Mouse (Mus musculus): ENCODE results near the gene Atp8b3. TPM values are rescaled to one million over a fixed set of nuclear protein-coding genes. Genes with fewer than 3 reads are reported as not detected.

Gene Atp8b3
- total and polyA plus RNA-seq, 2 experiments from 2014 or later: not detected

DNA sequence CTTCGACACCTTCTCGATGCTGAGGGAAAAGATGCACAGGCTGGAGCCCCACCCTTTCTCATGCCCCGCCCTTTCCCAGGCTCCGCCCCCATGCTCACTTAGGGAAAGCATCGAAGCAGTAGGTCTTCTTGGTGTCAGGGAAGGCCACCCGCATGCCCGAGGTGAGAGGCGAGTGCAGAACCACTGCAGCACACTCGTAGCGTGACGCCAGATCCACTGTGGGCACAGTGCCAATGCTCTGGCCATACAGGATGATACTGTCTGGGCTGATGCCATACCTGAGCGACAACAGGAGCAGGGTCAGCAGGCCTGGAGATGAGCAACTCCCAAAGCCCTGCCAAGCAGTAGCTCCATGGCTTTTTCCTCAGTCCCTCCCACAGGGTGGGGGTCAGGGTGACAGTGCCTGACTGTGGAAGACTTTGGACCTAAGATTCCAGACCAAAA lies 45.1 kb upstream of the Atp8b3 start:
- Histone ChIP-seq H3K4me1 (ENCODE audit: control insufficient read depth, insufficient read depth) (peaks cover 18% of the 10 kb centered on the region), H3K4me2 (ENCODE audit: low read depth, low read length) (no peak overlapping the region), H3K9me3 (replicated peaks; ENCODE audit: control insufficient read depth, low read length) (no peaks in the 10 kb centered on the region), H3K36me3 (replicated peaks; ENCODE audit: control insufficient read depth, insufficient read depth, low read length) (peaks cover 5% of the 10 kb centered on the region), H3K27ac (ENCODE audit: low read depth) (0 out of 2 replicates have a peak overlapping the region, but pooled peaks have one; percentile 30), H3K9ac (replicated peaks; ENCODE audit: low read depth, low read length) (0 out of 2 replicates have a peak overlapping the region, but pooled peaks have one; percentile 10), H3K27me3 (ENCODE audit: control insufficient read depth, insufficient read depth, low read length) (no peaks in the 10 kb centered on the region), H3K4me3 (ENCODE audit: low read depth, low read length) (no peak overlapping the region)
- DNase-seq (ENCODE audit: low spot score) (no peak), ATAC-seq (ENCODE audit: insufficient read depth, low read depth) (no peak)
- WGBS: 41% methylated on average over 12 of the region's 12 CpGs
- TF ChIP-seq CTCF (IDR thresholded peaks at IDR 0.05; ENCODE audit: low read depth): no peak
- no peak for TF ChIP-seq EP300 (IDR thresholded peaks at IDR 0.05; ENCODE audit: low read depth)

DNA sequence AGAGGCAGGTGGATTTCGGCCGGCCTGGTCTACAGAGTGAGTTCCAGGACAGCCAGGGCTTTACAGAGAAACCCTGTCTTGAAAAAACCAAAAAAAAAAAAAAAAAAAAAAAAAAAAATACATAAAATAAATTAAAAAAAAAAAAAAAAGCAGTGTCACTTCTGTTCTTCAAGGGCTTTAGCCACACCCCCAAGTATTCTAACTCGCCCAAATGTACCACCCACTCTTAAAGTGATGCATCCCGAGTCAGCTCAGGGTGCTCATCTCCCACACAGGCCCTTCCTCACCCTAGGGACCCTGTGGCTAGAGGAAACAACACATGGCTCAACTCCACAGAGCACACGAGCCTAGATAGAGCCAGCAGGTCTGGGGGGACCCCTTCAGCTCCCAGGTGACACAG lies 44.1 kb upstream of the Atp8b3 start:
- 83% methylated on average over 5 of the region's 5 CpGs for WGBS
- no peaks in the 10 kb centered on the region for H3K27me3 ChIP-seq (ENCODE audit: control insufficient read depth, insufficient read depth, low read length)
- no peak overlapping the region for H3K4me2 ChIP-seq (ENCODE audit: low read depth, low read length)
- no peak overlapping the region for H3K27ac ChIP-seq (ENCODE audit: low read depth)
- no peak for DNase-seq (ENCODE audit: low spot score)
- H3K9ac ChIP-seq (replicated peaks; ENCODE audit: low read depth, low read length): no peak overlapping the region
- ATAC-seq (ENCODE audit: insufficient read depth, low read depth): no peak
- H3K4me1 ChIP-seq (ENCODE audit: control insufficient read depth, insufficient read depth): 0 out of 2 replicates have a peak, but pooled peaks cover 8% of the 10 kb centered on the region
- H3K4me3 ChIP-seq (ENCODE audit: low read depth, low read length): no peak overlapping the region
- no peaks in the 10 kb centered on the region for H3K9me3 ChIP-seq (replicated peaks; ENCODE audit: control insufficient read depth, low read length)
- H3K36me3 ChIP-seq (replicated peaks; ENCODE audit: control insufficient read depth, insufficient read depth, low read length): peaks cover 5% of the 10 kb centered on the region
- TF ChIP-seq CTCF (IDR thresholded peaks at IDR 0.05; ENCODE audit: low read depth) (no peak), EP300 (IDR thresholded peaks at IDR 0.05; ENCODE audit: low read depth) (no peak)

DNA sequence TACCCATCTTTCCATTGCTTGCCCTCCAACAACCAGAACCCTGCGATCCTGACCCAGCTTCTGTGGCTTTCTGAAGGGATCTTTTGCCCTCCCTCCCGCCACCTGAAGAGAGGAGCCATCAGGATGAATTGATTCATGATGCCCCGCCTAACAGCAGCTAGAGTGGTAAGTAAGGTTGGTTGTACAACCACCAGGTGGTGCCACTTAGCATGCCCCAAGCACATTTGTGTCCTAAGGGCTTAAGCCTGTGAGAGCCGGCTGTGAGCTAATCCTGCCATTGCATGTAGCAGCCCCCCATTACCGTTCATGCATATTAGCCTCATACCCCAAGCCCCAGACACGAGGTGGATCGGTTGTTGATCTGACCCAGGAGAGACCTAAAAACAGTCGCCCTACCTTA lies 40.0 kb upstream of the Atp8b3 start:
- Histone ChIP-seq H3K27ac (ENCODE audit: low read depth) (peak overlapping the region; percentile 83), H3K4me2 (ENCODE audit: low read depth, low read length) (peak overlapping the region; percentile 76), H3K36me3 (replicated peaks; ENCODE audit: control insufficient read depth, insufficient read depth, low read length) (no peaks in the 10 kb centered on the region; the same call in none of the 2 replicates), H3K9me3 (replicated peaks; ENCODE audit: control insufficient read depth, low read length) (no peaks in the 10 kb centered on the region), H3K4me3 (ENCODE audit: low read depth, low read length) (peak overlapping the region; percentile 83), H3K9ac (replicated peaks; ENCODE audit: low read depth, low read length) (no peak overlapping the region), H3K4me1 (ENCODE audit: control insufficient read depth, insufficient read depth) (peaks cover 10% of the 10 kb centered on the region; the same call in 1 of the 2 replicates), H3K27me3 (ENCODE audit: control insufficient read depth, insufficient read depth, low read length) (no peaks in the 10 kb centered on the region)
- 10% methylated on average over 8 of the region's 8 CpGs for WGBS
- DNase-seq (ENCODE audit: low spot score) (peak; percentile 61), ATAC-seq (ENCODE audit: insufficient read depth, low read depth) (0 out of 2 replicates have a peak, but pooled peaks have one; percentile 9)
- TF ChIP-seq CTCF (IDR thresholded peaks at IDR 0.05; ENCODE audit: low read depth) (peak; percentile 72), EP300 (IDR thresholded peaks at IDR 0.05; ENCODE audit: low read depth) (no peak)

- peak overlapping the region; percentile 83 for H3K4me3 ChIP-seq (ENCODE audit: low read depth, low read length)
- ATAC-seq (ENCODE audit: insufficient read depth, low read depth) (peak; percentile 46), DNase-seq (ENCODE audit: low spot score) (peak; percentile 82)
- H3K9me3 ChIP-seq (replicated peaks; ENCODE audit: control insufficient read depth, low read length): no peaks in the 10 kb centered on the region
- H3K27ac ChIP-seq (ENCODE audit: low read depth): peak overlapping the region; percentile 83
- H3K4me2 ChIP-seq (ENCODE audit: low read depth, low read length): peak overlapping the region; percentile 76
- H3K27me3 ChIP-seq (ENCODE audit: control insufficient read depth, insufficient read depth, low read length): no peaks in the 10 kb centered on the region
- TF ChIP-seq EP300 (IDR thresholded peaks at IDR 0.05; ENCODE audit: low read depth) (no peak; the same call in 1 of the 2 replicates), CTCF (IDR thresholded peaks at IDR 0.05; ENCODE audit: low read depth) (peak; percentile 77)
- H3K9ac ChIP-seq (replicated peaks; ENCODE audit: low read depth, low read length): no peak overlapping the region
- H3K4me1 ChIP-seq (ENCODE audit: control insufficient read depth, insufficient read depth): peaks cover 10% of the 10 kb centered on the region; the same call in 1 of the 2 replicates
- no peaks in the 10 kb centered on the region; the same call in none of the 2 replicates for H3K36me3 ChIP-seq (replicated peaks; ENCODE audit: control insufficient read depth, insufficient read depth, low read length)
- under 1% methylated on average over 29 of the region's 29 CpGs for WGBS
These were observed 39.3 kb upstream of the Atp8b3 start for GRCm38 (mm10) chr10:80578131-80578750.

DNA sequence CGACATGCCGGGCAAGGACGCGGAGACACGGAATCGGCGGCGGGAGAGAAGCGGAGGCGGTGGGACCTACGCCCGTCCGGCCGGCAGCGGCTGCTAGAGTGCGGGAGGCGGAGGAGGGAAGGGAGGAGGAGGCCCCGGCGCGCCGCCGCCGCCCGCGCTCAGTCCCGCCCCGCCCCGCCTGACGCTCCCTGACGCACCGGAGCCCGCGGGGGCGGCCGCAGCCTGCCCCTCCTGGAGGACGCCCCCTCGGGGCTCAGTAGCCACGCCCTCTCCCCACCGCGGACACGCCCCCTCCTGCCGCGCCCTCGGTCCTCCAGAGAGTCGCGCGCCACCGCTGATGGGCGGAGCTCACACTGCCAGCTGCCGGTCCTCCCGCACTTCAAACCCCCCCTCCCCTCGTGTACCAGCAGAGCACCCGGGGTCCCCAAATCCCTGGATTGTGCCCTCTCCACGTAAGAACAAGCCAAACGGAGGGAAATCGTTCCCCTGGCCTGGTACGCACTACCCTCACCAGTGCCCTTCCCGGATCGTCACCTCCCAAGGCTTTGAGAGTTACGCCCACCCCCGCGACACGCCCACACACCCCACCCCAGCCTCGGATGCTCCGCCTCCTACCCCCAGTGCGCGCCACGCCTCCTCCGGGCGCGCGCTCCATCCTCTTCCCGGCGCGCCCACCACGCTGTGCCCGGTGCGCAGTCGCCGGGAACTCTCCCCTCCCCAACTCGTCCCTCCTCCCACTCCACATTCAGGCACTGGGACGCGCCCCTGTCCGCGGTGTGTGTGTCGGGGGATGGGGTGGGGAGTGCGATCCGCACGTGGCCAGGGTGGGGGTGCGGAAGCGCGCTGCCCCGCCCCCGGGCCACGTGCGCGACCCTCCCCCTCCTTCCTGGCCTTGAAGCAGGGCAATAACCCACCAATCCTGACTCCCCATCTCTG lies 38.5 kb upstream of the Atp8b3 start, which contains the start of gene Klf16:
TSS of gene Klf16 (minus strand) at position 127 of the 936 bp plus-strand sequence.
- ATAC-seq (ENCODE audit: insufficient read depth, low read depth) (peak; percentile 84), DNase-seq (ENCODE audit: low spot score) (peak; percentile 91)
- no peaks in the 10 kb centered on the region for H3K27me3 ChIP-seq (ENCODE audit: control insufficient read depth, insufficient read depth, low read length)
- H3K4me2 ChIP-seq (ENCODE audit: low read depth, low read length): peak within 1 kb of the TSS; percentile 76
- peaks cover 10% of the 10 kb centered on the region; the same call in 1 of the 2 replicates for H3K4me1 ChIP-seq (ENCODE audit: control insufficient read depth, insufficient read depth)
- H3K4me3 ChIP-seq (ENCODE audit: low read depth, low read length): peak within 1 kb of the TSS; percentile 83
- H3K36me3 ChIP-seq (replicated peaks; ENCODE audit: control insufficient read depth, insufficient read depth, low read length): no peaks in the 10 kb centered on the region; the same call in none of the 2 replicates
- 0% methylated on average over 82 of the region's 97 CpGs for WGBS
- H3K27ac ChIP-seq (ENCODE audit: low read depth): peak within 1 kb of the TSS; percentile 83
- H3K9me3 ChIP-seq (replicated peaks; ENCODE audit: control insufficient read depth, low read length): no peaks in the 10 kb centered on the region
- H3K9ac ChIP-seq (replicated peaks; ENCODE audit: low read depth, low read length): peak within 1 kb of the TSS; percentile 74
- no peak for TF ChIP-seq CTCF (IDR thresholded peaks at IDR 0.05; ENCODE audit: low read depth)
- 0 out of 2 replicates have a peak, but pooled peaks have one; percentile 56 for TF ChIP-seq EP300 (IDR thresholded peaks at IDR 0.05; ENCODE audit: low read depth)
